Mouse (Mus musculus) liver, postnatal 0 days (tissue): ENCODE measurements around the gene Wasf2.

Source experiments
- CTCF ChIP-seq: sonication (generic); IDR thresholded peaks from 2 replicates; pipeline ENCODE4 v1.5.1; 2016; ENCODE audit warnings: antibody characterized with exemption, low read depth
- EP300 ChIP-seq: IDR thresholded peaks from 2 replicates; pipeline ENCODE4 v1.6.1; 2016; ENCODE audit warnings: antibody characterized with exemption, low read depth, mild to moderate bottlenecking

DNA sequence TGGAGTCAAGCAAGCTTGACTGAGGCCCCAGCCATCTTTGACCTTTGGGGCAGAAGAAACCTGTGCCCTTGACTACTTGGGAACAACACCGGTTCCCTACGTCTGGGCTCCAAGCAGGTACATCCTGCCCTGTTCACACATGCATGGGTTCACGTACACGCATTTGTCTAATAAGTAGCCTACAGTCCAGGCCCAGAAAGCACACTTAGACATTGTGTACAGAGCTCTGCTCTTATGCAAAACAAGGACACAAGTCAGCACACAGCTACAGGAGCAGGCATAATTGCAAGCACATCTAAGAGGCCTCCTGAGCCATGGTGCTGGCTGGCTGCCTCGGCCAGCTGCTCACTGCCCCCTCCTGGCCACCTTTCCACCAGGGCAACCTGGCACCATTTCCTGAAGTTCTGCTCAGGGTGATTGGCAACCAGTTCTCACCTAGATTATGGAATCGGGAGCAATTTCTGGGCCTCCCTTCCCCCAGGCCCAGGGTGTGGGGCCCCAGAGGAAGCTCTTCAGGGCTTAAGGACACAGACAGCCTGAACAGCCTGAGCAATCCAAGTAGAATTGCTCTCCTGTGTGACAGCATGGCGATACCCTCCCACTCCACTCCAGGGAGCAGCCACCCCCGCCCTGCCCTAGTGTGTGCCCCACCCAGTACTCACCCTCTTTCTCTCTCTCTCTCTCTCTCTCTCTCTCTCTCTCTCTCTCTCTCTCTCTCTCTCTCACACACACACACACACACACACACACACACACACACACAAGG, 70.9 kb downstream of the Wasf2 start:
- peak; percentile 84 for TF ChIP-seq CTCF
- no peak for TF ChIP-seq EP300
